Mouse (Mus musculus) thymus, postnatal 4 days (tissue): ENCODE measurements around the gene Arhgap35.

Experiments
- DNase-seq: peaks from one replicate; pipeline ENCODE4 v3.0.0; 2021

Gene Arhgap35

DNA sequence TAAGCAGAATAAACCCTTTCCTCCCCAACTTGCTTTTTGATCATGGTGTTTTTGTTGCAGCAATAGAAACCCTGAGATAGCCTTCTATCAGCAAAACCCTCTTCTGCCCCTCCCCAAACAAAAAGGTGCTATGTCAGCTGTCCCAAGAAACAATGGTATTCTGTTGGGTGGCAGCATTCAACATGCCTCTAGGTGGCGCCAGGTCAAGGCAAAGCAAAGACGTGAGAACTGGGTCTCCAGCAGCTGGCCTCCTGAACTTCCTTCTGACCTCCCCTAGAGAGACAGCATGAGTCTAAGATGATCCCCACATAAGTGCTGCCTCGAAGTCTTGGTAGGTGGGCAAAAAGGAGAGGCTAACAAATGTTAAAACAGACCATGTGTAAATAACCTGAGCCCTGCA lies 107.5 kb downstream of the Arhgap35 start:
- DNase-seq, result peak; percentile 86

- no peak for DNase-seq
Observed at GRCm38 (mm10) chr7:16505226-16505593, 109.6 kb downstream of the Arhgap35 start.

- DNase-seq, result no peak
Observed at GRCm38 (mm10) chr7:16504573-16505225, 110.1 kb downstream of the Arhgap35 start.

DNA sequence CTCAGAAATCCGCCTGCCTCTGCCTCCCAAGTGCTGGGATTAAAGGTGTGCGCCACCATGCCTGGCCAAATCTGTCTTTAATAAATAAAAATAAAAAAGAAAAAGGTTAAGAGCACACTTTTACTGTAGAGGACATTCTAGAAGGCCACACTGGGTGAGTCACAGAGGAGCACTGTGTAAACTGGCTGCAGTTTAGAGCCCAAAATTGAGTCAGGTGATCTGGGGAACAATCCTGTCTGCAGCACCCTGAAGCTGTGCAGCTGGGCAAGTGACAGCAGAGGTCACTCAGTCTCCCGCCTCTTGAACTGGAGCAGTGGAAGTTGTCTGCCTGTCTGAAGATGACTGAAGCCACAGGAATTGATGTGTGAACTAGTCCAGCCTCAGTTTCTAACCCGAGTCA lies 113.2 kb downstream of the Arhgap35 start:
- DNase-seq, result no peak

DNA sequence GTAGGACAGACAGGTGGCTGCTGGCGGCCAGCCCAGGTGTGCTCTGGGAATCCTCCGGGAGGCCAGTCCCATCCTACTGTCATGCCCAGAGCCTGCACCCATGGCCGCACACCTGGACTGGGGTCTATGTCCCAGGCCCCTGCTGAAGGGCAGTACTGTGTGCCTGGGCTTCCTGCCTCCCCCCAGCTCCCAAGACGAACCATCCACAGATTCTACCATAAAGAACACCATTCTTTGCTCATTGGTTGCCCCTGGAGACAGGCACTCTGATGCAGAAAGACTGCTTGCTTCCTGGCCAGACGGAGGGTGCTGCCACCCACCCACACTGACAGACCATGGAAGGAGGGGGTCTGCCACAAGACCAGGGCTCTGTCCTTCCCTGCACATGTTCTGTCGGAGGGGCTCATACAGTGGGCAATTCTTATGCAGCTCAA lies 115.1 kb downstream of the Arhgap35 start:
- no peak for DNase-seq

GRCm38 (mm10) chr7:16496260-16496659 lies 118.5 kb downstream of the Arhgap35 start:
- DNase-seq, result no peak

DNA sequence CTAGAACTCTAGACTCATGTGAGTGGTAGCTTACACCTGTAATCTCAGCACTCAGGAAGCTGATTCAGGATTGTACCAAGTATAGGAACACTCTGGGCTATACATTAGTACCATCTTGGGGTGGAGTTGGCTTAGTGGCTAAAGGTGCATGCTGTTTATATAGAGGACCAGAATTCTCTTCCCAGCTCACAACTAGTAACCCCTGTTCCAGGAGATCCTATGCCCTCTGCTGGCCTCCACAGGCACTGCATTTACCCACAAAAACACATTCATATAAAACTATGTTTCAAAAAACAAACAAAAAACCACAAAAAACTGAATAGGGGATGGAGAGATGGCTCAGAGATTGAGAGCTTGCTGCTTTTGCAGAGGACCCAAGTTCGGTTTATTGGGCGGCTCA lies 121.4 kb downstream of the Arhgap35 start:
- DNase-seq, result peak; percentile 79

DNA sequence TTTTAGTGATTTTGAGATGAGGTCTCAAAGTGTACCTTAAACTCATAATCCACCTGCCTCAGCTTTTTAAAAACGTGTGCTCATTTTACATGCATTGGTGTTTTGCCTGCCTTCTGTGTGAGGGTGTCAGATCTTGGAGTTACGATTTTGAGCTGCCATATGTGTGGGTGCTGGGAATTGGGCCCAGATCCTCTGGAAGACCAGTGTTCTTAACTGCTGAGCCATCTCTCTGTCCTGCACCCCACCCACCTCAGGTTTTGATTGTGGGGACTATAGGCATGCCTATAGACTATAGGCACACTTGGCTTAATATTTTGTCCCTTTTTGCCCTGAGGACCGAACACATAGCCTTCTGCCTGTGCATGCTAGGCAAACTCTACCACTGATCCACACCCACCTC lies 122.6 kb downstream of the Arhgap35 start:
- DNase-seq, result no peak

- DNase-seq, result peak; percentile 87
Observed at GRCm38 (mm10) chr7:16491759-16492158, 123.0 kb downstream of the Arhgap35 start.

DNA sequence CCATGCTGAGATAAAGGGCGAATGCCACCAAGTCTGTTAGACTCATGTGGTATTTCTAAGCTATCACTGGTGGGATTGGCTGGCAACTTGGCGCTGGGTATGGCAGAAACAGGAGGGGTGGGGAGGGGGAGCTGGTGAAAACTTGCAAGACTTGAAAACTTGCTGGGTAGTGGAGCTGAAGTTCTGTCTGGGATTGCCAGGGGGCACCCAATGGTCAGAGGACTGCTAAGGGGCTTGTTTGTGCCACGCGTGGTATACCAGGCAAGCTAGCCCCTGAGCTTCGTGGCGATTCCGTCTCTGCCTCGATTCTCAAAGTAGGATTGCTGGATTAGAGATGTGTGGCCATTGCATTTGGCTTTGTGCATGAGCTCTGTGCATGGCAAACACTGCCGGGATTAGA lies 124.8 kb downstream of the Arhgap35 start:
- DNase-seq, result peak; percentile 71

DNA sequence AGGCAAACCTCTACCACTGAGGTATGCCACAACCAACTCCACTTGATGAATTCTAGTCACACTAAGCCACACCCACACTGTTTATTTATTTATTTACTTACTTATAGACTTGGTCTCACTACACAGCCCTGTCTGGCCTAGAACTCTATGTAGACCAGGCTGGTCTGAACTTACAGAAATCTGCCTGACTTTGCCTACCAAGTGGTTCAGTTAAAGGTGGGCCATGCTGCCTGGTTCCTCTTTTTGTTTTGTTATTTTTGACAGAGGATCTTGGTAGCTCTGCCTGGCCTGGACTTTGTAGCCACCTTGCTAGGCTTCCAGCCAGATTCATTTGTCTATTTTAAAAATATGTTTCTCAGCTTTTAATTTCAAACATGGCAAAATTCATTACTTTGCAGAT lies 126.0 kb downstream of the Arhgap35 start:
- DNase-seq, result no peak

DNA sequence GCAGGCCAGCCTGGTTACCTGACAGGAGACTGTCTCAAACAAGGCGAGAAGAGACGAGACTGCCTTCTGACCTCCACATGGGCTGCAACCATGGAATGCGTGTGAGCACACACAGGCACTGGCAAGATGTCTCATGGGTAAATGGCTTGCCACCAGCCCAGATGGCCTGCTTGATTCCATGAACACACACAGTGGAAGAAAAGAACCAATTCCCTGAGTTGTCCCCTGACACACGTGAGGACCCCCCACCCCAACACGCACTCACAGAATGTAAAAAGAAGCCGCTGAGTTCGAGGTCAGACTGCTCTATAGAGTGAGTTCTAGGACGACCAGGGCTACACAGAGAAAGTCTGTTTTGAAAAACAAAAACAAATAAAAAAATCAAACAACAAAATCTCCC lies 137.2 kb downstream of the Arhgap35 start, which contains the start of gene Npas1:
Npas1 (minus strand) TSS at position 101 of the 400 bp plus-strand sequence.
- no peak for DNase-seq

DNA sequence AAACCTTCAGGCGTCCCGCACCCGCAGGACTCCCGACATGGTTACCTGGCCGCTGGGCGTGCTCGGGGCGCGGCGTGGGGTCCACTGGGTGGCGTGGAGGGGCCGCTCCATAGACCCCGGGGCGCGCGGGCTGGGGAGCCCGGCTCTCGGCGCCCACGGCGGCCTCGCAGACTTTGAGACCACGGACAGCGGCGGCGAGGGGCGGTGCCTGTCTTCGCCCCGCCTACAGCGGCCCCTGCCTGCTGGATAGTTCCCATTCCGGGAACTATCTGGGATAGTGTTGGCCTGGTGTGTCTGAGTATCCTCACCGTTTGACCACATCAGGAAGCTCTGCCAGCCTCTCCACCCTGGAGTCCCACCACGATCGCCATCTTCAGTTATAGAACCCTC lies 138.2 kb downstream of the Arhgap35 start:
- peak; percentile 28 for DNase-seq

DNA sequence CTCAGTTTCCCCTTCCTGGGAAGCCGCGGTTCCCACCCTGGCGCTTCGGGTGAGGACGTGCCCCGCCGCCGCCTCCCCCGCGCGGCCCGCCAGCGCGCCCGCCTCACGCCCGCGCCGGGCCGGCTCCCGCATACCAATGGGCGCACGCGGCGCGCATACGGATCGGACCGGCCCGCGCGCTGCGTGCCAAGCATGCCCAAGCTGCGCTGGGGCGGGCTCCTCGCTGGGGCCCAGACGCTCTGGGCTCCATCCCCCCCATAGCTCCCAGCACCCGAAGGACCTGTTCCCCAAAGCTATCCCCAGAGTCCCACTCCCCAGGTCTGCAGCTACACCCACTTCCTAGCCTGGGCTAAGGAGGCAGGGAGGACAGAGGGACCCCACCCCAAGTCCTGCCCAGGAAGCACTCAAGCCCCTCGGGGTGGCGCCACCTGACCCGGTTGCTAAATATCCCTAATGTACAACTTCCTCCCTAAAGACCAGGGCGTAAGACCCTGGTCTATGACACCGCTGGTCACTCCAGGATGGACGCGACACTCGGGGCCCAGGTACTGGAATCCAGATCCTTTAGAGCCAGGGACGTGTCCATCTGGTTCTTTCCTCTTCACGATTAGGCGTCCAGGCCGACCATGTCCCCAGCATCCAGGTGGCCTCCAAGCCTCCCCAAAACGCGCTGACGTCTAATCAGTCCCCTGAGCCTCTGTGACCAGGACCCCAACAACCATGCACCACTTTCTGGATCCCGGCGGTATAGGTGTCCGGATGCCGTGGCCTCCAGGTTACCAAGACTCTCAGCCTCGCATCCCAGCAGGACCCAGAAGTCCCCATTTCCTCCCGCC lies 138.8 kb downstream of the Arhgap35 start:
- DNase-seq, result peak; percentile 12

GRCm38 (mm10) chr7:16475321-16475720 lies 139.5 kb downstream of the Arhgap35 start:
- no peak for DNase-seq

GRCm38 (mm10) chr7:16474445-16474844 lies 140.3 kb downstream of the Arhgap35 start:
- DNase-seq, result peak; percentile 49

DNA sequence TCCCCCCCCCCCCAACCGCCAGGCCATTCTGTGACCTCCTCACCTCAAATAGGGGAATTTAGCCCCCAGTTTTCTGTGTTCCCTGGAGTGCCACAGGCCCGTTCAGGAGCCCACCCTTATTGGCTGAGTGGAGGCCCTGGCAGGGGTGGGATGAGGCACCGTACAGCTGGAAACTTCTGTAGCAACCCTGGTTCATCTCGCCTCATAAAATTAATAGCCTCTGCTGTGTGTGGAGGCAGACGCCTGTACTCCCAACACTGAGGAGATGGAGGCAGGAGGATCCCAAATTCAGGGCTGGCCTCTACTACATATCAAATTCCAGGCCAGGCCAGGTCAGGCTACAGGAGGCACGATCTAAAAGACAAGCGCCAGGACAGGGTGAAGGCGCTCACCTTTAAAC lies 140.9 kb downstream of the Arhgap35 start:
- DNase-seq, result no peak

DNA sequence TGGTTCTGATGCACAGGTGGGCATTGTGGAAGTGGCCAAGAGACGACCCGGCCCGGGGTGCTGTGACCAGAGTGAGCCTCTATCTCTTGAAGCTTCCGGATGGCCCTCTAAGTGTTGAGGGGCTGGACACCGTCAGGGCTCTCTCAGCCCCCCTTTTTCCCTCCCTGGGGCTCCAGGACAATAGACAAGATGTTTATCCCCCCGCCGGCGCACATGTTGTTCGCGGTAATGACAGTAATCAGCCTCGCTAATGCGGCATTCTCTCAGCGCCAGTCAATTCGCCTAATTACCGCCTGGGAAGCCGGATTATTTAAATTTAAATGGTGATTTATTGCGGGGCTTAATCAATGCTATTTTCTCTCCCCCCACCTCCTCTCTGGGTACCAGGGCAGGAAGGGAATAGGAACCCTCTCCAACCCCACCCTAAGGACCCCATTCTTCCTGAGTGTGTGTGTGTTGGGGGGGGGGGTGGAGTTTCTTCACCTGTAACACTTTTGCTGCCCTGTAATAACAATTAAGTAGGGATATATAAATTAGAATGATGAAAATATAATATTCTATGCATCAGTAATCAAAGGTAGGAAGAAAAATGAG lies 142.6 kb downstream of the Arhgap35 start:
- DNase-seq, result no peak

DNA sequence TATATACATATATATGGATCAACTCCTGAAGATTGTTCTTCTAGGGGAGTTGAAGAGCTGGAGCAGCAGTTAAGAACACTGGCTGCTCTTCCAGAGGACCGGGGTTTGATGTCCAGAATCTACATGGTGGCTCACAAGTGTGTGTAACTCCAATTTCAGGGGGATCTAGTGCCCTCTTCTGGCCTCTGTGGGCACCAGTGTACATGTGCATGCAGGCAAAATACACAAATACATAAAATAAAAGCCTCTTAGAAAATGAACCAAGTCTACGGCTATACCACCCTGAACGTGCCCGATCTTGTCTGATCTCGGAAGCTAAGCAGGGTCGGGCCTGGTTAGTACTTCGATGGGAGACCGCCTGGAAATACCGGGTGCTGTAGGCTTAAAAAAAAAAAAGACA lies 143.2 kb downstream of the Arhgap35 start:
- DNase-seq, result peak; percentile 67

- DNase-seq, result no peak
Observed at GRCm38 (mm10) chr7:16468115-16468514, 146.7 kb downstream of the Arhgap35 start.

- peak; percentile 69 for DNase-seq
Observed at GRCm38 (mm10) chr7:16466565-16466964, 148.2 kb downstream of the Arhgap35 start.

GRCm38 (mm10) chr7:16465568-16465967 lies 149.2 kb downstream of the Arhgap35 start:
- DNase-seq, result no peak

DNA sequence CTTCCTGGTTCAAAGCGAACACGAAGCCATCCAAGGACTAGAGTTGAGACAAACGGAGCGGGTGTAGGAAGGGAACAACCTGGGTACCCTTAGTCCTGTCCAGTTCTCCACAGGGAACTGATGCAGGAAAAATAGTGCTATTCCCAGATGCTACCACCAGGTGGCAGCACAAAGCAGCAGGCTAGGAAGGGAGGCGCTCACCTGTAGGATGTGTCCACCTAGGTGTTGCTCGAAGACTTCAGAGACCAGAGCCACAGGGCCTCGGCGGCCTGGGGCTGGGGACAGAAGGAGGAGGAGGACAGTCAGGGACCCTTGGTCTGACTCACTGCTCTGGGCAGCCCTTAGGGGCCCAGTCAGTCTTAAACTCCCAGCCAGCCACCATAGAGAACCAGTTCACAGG lies 149.6 kb downstream of the Arhgap35 start:
- DNase-seq, result peak; percentile 83

DNA sequence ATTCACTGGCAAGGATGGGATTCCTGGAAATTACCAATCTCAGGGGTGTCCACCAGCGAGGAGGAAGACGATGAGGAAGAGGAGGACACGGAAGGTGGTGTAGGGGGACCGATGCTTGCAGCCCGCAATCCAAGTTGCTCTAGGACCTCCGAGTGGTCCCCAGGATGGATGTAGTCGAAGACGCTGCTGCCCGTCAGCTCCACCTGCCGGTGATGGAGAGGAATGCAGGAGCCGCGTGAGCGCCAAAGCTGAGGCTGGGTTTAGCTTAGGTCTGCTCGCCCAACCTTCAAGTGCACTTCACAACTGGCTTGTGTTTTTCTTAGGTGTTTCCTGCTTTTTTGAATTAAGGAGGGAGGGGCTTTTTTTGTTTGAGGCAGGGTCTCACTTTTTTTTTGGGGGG lies 151.6 kb downstream of the Arhgap35 start:
- DNase-seq, result peak; percentile 94
